Mouse (Mus musculus): ENCODE results near the gene Bcl7a. TPM values are rescaled to one million over a fixed set of nuclear protein-coding genes. Genes with fewer than 3 reads are reported as not detected.

Bcl7a gene
- total and polyA plus RNA-seq, 2 experiments from 2014 or later, result 6.6 to 10.2 TPM

DNA sequence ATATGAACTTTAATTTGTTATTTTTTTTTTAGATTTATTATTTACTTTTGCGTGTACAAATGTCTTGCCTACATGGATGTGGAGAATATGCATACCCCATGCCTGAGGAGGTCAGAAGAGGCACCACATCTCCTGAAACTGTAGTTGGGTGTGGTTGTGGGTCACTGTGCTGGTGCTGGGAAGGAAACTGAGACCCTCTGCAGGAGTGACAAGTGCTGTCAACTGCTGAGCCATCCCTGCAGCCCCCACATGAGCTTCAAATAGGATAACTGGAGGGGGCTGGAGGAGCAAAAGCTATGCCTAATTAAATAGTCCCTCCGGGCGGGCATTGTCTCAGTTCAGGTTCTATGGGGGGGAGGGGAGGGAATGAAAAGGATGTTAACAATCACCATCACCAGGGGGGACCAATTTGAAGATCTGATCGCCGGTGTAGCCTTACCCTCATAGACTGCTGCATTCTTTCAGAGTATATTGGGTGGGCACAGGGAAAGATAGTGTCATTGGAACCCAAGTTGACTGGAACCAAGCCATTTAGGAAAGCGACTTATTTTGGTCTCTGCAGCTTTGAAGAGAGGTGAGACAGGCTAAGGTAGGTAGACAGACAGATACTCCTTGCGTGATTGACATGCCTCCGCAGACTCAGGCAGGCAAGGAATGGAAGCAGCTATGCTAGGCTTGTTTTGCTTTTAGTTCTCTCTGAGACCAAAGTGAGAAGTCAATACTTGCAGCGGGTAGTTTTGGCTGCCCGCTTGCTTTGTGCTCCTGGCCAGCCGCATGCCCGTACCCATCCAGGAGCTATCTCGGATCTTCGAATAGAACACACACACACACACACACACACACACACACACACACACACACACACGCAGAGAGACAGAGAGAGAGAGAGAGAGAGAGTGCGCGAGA is 47.2 kb downstream of the Bcl7a start:
- Histone ChIP-seq H3K9me3 (replicated peaks; ENCODE audit: control insufficient read depth, low read length) (no peaks in the 10 kb centered on the region), H3K4me1 (ENCODE audit: control insufficient read depth, insufficient read depth) (peaks cover 18% of the 10 kb centered on the region), H3K9ac (replicated peaks; ENCODE audit: low read depth, low read length) (no peak overlapping the region), H3K4me3 (ENCODE audit: low read depth, low read length) (peak overlapping the region; percentile 27), H3K27ac (ENCODE audit: low read depth) (no peak overlapping the region), H3K4me2 (ENCODE audit: low read depth, low read length) (peak overlapping the region; percentile 58), H3K36me3 (replicated peaks; ENCODE audit: control insufficient read depth, insufficient read depth, low read length) (no peaks in the 10 kb centered on the region), H3K27me3 (ENCODE audit: control insufficient read depth, insufficient read depth, low read length) (no peaks in the 10 kb centered on the region)
- TF ChIP-seq CTCF (IDR thresholded peaks at IDR 0.05; ENCODE audit: low read depth) (no peak), EP300 (IDR thresholded peaks at IDR 0.05; ENCODE audit: low read depth) (no peak)
- 11% methylated on average over 16 of the region's 17 CpGs for WGBS
- ATAC-seq (ENCODE audit: insufficient read depth, low read depth), result no peak
- no peak for DNase-seq (ENCODE audit: low spot score)

DNA sequence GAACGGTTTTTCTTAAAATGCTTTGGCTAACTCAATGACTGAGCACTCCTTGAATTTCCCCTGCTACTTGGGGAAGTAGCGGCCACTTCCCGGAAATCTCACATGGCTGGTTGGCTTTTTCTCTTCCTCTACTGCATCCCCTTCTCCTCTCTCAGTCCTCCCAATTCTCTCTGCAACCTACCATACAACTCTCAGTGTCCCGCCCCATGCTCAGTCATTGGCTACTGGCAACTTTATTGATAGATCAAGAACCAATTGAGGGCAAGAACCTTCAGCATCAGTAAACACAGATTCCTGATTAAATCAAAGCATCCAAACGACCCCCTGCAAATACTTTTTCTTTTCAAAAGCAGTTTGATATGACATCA is 47.8 kb downstream of the Bcl7a start:
- Histone ChIP-seq H3K36me3 (replicated peaks; ENCODE audit: control insufficient read depth, insufficient read depth, low read length) (no peaks in the 10 kb centered on the region), H3K4me2 (ENCODE audit: low read depth, low read length) (peak overlapping the region; percentile 58), H3K9me3 (replicated peaks; ENCODE audit: control insufficient read depth, low read length) (no peaks in the 10 kb centered on the region), H3K9ac (replicated peaks; ENCODE audit: low read depth, low read length) (no peak overlapping the region), H3K4me1 (ENCODE audit: control insufficient read depth, insufficient read depth) (peaks cover 24% of the 10 kb centered on the region), H3K27ac (ENCODE audit: low read depth) (no peak overlapping the region), H3K4me3 (ENCODE audit: low read depth, low read length) (peak overlapping the region; percentile 27), H3K27me3 (ENCODE audit: control insufficient read depth, insufficient read depth, low read length) (no peaks in the 10 kb centered on the region)
- 10% methylated on average over 5 of the region's 5 CpGs for whole genome bisulfite sequencing
- ATAC-seq (ENCODE audit: insufficient read depth, low read depth), result no peak
- TF ChIP-seq CTCF (IDR thresholded peaks at IDR 0.05; ENCODE audit: low read depth) (no peak), EP300 (IDR thresholded peaks at IDR 0.05; ENCODE audit: low read depth) (no peak)
- DNase-seq (ENCODE audit: low spot score), result peak; percentile 52

DNA sequence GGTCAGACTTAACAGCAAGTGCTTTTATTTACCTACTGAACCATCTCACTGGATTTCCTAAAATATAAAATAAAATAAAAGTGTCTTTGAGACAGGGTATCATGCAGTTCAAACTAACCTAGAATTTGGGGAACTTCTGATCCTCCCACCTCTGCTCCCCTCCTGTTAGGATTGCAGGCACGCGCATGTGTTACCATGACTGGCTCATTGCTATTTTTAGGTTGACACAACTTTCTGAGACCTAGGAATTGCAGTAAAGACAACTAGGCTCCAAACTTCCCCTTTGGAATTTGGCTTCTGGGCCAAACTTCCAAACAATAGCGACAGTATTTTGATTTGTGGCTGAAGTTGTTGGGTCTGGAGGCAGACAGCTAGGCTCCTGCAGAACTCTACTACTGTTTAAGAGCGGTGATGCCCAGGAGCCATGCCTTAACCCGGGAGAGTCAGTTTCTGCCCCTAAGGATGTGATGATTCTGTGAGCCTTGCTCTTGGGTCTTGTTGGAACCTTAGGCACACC is 50.2 kb downstream of the Bcl7a start:
- Histone ChIP-seq H3K36me3 (replicated peaks; ENCODE audit: control insufficient read depth, insufficient read depth, low read length) (0 out of 2 replicates have a peak, but pooled peaks cover 4% of the 10 kb centered on the region), H3K4me3 (ENCODE audit: low read depth, low read length) (peak overlapping the region; percentile 93), H3K27ac (ENCODE audit: low read depth) (peak overlapping the region; percentile 95), H3K9ac (replicated peaks; ENCODE audit: low read depth, low read length) (peak overlapping the region; percentile 91; the same call in 1 of the 2 replicates), H3K4me2 (ENCODE audit: low read depth, low read length) (peak overlapping the region; percentile 93), H3K27me3 (ENCODE audit: control insufficient read depth, insufficient read depth, low read length) (no peaks in the 10 kb centered on the region), H3K4me1 (ENCODE audit: control insufficient read depth, insufficient read depth) (peaks cover 32% of the 10 kb centered on the region), H3K9me3 (replicated peaks; ENCODE audit: control insufficient read depth, low read length) (no peaks in the 10 kb centered on the region)
- WGBS, result 6% methylated on average over 5 of the region's 5 CpGs
- ATAC-seq (ENCODE audit: insufficient read depth, low read depth) (no peak), DNase-seq (ENCODE audit: low spot score) (peak; percentile 67)
- TF ChIP-seq CTCF (IDR thresholded peaks at IDR 0.05; ENCODE audit: low read depth) (no peak), EP300 (IDR thresholded peaks at IDR 0.05; ENCODE audit: low read depth) (no peak)

DNA sequence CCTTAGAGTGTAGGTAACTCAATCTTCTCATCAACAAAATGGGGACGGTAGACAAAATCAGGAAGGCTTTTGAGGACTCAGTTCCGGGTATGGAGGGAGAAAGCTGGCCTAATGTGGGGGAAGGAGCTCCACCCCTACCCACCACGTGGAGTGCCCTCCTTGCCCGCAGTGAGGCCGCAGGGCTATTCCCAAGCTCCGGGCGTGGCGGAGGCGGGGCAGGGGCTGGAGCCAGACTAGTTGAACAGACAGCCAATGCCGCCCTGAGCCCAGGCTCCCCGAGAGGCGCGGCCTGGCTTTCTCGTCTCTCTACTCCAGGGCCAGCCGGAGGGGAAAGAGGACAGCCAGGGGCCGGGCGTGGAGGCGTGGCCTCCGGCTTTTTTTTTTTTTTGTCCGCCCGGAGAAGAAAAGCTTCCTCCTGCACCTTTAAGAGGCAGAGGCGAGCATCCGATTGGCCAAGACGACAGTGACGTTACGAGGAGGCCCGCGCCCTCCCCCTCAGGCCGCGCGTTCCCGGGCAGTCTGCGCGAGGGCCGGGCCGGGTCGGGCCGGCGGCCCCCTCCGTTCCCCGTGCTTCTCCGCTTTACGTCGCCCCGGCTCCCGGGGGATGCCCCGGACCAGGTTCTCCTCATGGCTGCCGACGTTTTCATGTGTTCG is 50.8 kb downstream of the Bcl7a start, which contains the start of gene Mlxip:
Gene Mlxip, plus strand, starts transcription at position 496 of the 654 bp plus-strand sequence.
- Histone ChIP-seq H3K36me3 (replicated peaks; ENCODE audit: control insufficient read depth, insufficient read depth, low read length) (0 out of 2 replicates have a peak, but pooled peaks cover 4% of the 10 kb centered on the region), H3K4me3 (ENCODE audit: low read depth, low read length) (peak within 1 kb of the TSS; percentile 93), H3K9ac (replicated peaks; ENCODE audit: low read depth, low read length) (peak within 1 kb of the TSS; percentile 91), H3K27me3 (ENCODE audit: control insufficient read depth, insufficient read depth, low read length) (no peaks in the 10 kb centered on the region), H3K4me2 (ENCODE audit: low read depth, low read length) (peak within 1 kb of the TSS; percentile 93), H3K9me3 (replicated peaks; ENCODE audit: control insufficient read depth, low read length) (no peaks in the 10 kb centered on the region), H3K4me1 (ENCODE audit: control insufficient read depth, insufficient read depth) (peaks cover 32% of the 10 kb centered on the region), H3K27ac (ENCODE audit: low read depth) (peak within 1 kb of the TSS; percentile 95)
- WGBS, result under 1% methylated on average over 50 of the region's 50 CpGs
- TF ChIP-seq EP300 (IDR thresholded peaks at IDR 0.05; ENCODE audit: low read depth) (peak; percentile 75; the same call in 1 of the 2 replicates), CTCF (IDR thresholded peaks at IDR 0.05; ENCODE audit: low read depth) (no peak)
- DNase-seq (ENCODE audit: low spot score) (peak; percentile 97), ATAC-seq (ENCODE audit: insufficient read depth, low read depth) (peak; percentile 96)
